Mouse (Mus musculus) neural tube, embryonic 11.5 days (tissue): Measurements from ENCODE around the gene Safb. TPM values are rescaled to one million over a fixed set of nuclear protein-coding genes. Genes with fewer than 3 reads are reported as not detected.
A peak's percentile ranks its signal among the peaks of the same experiment; 100 is the strongest.
"Not testable (repeated sequence)": the region's sequence is repeated elsewhere in the genome, so short reads cannot be mapped to it uniquely, and the experiment has no call there.

Experiments
- ATAC-seq: fragments of 200-750 bp; cut with Nextera tagmentation; 2 replicates; pipeline ENCODE4 v1.8.0; 2017; ENCODE audit warnings: moderate number of reproducible peaks, mild to moderate bottlenecking, moderate TSS enrichment, moderate library complexity; ENCODE audit not compliant: insufficient read depth, low FRiP score, low TSS enrichment
- DNase-seq: peaks from one replicate; pipeline ENCODE4 v3.0.0-alpha.2; 2015; ENCODE audit warnings: low spot score
- H3K27ac ChIP-seq: fragments of 300-500 bp; sonication (generic); 2 replicates; pipeline ENCODE4 v1.5.1; 2014; ENCODE audit warnings: low read depth, mild to moderate bottlenecking, low read length
- H3K27me3 ChIP-seq: fragments of 300-500 bp; sonication (generic); 2 replicates; pipeline ENCODE4 v1.6.1; 2014; ENCODE audit warnings: mild to moderate bottlenecking, low read length, mixed read lengths; ENCODE audit not compliant: control insufficient read depth, insufficient read depth
- H3K36me3 ChIP-seq: fragments of 300-500 bp; sonication (generic); 2 replicates; pipeline ENCODE4 v1.6.1; 2014; ENCODE audit warnings: mild to moderate bottlenecking, low read length, moderate library complexity, mixed read lengths; ENCODE audit not compliant: control insufficient read depth, insufficient read depth
- H3K4me1 ChIP-seq: fragments of 300-500 bp; sonication (generic); 2 replicates; pipeline ENCODE4 v1.6.1; 2014; ENCODE audit warnings: low read length, mixed read lengths; ENCODE audit not compliant: control insufficient read depth, insufficient read depth
- H3K4me2 ChIP-seq: fragments of 300-500 bp; sonication (generic); 2 replicates; pipeline ENCODE4 v1.6.1; 2014; ENCODE audit warnings: low read depth, mild to moderate bottlenecking, moderate library complexity
- H3K4me3 ChIP-seq: fragments of 300-500 bp; sonication (generic); 2 replicates; pipeline ENCODE4 v1.5.1; 2014; ENCODE audit warnings: low read depth, low read length
- H3K9ac ChIP-seq: fragments of 300-500 bp; sonication (generic); 2 replicates; pipeline ENCODE4 v1.6.1; 2014; ENCODE audit warnings: mild to moderate bottlenecking, low read length
- H3K9me3 ChIP-seq: fragments of 300-500 bp; sonication (generic); 2 replicates; pipeline ENCODE4 v1.6.1; 2016; ENCODE audit warnings: low read length; ENCODE audit not compliant: control insufficient read depth
- WGBS: fragments of 180-500 bp; shearing (Covaris S2); extraction: QIAGEN DNeasy Blood & Tissue Kit; methylation state at CpG from one replicate; pipeline ENCODE4 v1.1.7; 2014; 5-methylcytosine and 5-hydroxymethylcytosine counted together
- polyA plus RNA-seq: library from polyadenylated mRNA; unstranded; fragments of >200 nt; fragmentation: Nextera tagmentation; extraction: Ambion mirVana; gene quantifications from 2 replicates; pipeline ENCODE4 v1.2.1, GENCODE M21; 2014

The Safb gene
- polyA plus RNA-seq, 1 experiment from 2014 or later, result 114 TPM

GRCm38 (mm10) chr17:56611323-56611722 is 26.7 kb downstream of the Safb start:
- no peak overlapping the region for H3K9ac ChIP-seq

DNA sequence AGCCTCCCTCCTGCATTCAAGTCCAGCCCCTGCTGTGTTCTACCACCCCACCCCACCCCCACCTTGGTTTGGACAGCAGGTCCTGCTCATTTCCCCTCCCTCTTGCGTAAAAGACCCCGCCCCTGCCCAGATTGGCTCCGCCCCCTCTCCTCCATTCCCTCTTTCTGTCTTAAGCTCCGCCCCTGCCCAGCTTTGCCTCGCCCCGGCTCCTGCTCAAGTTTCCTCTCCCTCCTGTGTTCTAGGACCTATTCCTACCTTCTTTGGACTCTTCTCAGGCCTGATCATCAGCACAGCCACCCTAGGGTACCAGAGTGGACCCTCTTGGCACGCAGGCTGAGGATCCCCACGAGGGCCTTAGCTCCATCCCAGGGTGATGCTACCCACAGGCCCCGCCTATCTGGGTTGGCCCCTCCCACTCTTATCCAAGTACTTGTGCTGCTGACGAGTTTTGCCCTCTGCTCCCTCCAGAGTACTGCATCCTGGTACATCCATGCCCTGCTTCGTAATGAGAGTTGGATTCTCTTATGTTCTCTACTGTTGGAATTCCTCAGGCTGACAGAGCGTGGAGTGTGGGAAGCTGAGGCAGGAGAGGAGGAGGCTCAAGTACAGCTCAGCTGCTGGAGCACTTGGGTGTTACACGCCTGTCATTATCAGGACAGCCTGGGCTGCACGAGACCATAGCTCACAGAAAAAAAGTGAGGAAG is 27.4 kb downstream of the Safb start:
- Histone ChIP-seq H3K9ac (no peak overlapping the region), H3K4me2 (0 out of 2 replicates have a peak overlapping the region, but pooled peaks have one; percentile 20), H3K9me3 (no peaks in the 10 kb centered on the region), H3K36me3 (peaks cover 12% of the 10 kb centered on the region; the same call in 1 of the 2 replicates), H3K4me1 (peaks cover 12% of the 10 kb centered on the region), H3K27ac (no peak overlapping the region), H3K4me3 (peak overlapping the region; percentile 6; the same call in 1 of the 2 replicates), H3K27me3 (no peaks in the 10 kb centered on the region)
- ATAC-seq, result no peak
- 13% methylated on average over 14 of the region's 14 CpGs for WGBS
- DNase-seq, result peak; percentile 45

More at GRCm38 (mm10) chr17:56611323-56611722, 26.7 kb downstream of the Safb start:
- Histone ChIP-seq H3K27me3 (no peaks in the 10 kb centered on the region), H3K4me3 (no peak overlapping the region), H3K27ac (no peak overlapping the region), H3K9me3 (no peaks in the 10 kb centered on the region), H3K4me1 (peaks cover 12% of the 10 kb centered on the region), H3K4me2 (no peak overlapping the region), H3K36me3 (peaks cover 15% of the 10 kb centered on the region)
- no peak for ATAC-seq
- 69% methylated on average over 2 of the region's 2 CpGs for WGBS
- no peak for DNase-seq

- H3K36me3 ChIP-seq, result peaks cover 11% of the 10 kb centered on the region; the same call in 1 of the 2 replicates
- H3K9me3 ChIP-seq, H3K27ac ChIP-seq, DNase-seq, H3K4me2 ChIP-seq, H3K4me3 ChIP-seq, H3K27me3 ChIP-seq, ATAC-seq, H3K9ac ChIP-seq: not testable (repeated sequence)
- WGBS, result 83% methylated on average over 10 of the region's 10 CpGs
- H3K4me1 ChIP-seq, result peaks cover 12% of the 10 kb centered on the region
Measured at GRCm38 (mm10) chr17:56612565-56612939, 27.9 kb downstream of the Safb start.

DNA sequence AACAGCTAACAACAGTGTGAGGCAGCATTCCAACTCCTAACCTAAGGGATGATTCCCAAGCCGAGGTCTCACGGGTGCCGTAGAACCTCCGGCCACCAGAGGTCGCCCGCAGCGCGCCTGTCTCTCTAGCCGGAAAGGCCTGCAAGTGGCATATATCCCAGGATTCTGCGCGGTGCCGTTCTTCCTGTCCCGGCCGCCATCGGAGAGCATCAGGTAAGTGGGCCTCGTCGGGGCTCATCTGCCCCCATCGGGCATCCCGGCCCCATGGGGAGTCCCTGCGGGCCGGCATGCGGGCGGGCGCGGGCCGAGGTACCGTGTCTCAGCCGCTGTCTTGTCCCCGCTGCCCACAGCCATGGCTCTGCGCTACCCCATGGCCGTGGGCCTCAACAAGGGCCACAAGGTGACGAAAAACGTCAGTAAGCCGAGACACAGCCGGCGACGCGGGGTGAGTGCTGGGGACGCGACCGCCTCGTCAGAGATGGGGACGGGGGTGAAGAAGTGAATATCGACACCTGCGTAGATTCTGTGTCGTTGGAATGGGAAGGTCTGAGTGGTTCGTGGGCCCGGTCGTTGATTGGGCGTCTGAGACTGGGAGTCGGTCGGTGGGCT is 28.7 kb downstream of the Safb start, which contains the start of gene Rpl36:
Gene Rpl36, plus strand, starts transcription at position 181 of the 609 bp plus-strand sequence.
- ATAC-seq, result peak; percentile 36; the same call in 1 of the 2 replicates
- Histone ChIP-seq H3K9me3 (no peaks in the 10 kb centered on the region), H3K27me3 (no peaks in the 10 kb centered on the region), H3K27ac (peak within 1 kb of the TSS; percentile 88), H3K4me3 (peak within 1 kb of the TSS; percentile 80), H3K9ac (peak within 1 kb of the TSS; percentile 84), H3K4me2 (peak within 1 kb of the TSS; percentile 93), H3K4me1 (peaks cover 11% of the 10 kb centered on the region), H3K36me3 (peaks cover 14% of the 10 kb centered on the region)
- under 1% methylated on average over 52 of the region's 52 CpGs for WGBS
- peak; percentile 95 for DNase-seq

GRCm38 (mm10) chr17:56613893-56614292 is 29.3 kb downstream of the Safb start:
- peak overlapping the region; percentile 88 for H3K27ac ChIP-seq
- not testable (repeated sequence) for H3K9me3 ChIP-seq, H3K4me1 ChIP-seq, H3K27me3 ChIP-seq, ATAC-seq, DNase-seq
- WGBS, result under 1% methylated on average over 26 of the region's 26 CpGs
- peaks cover 17% of the 10 kb centered on the region for H3K36me3 ChIP-seq
- peak overlapping the region; percentile 80 for H3K4me3 ChIP-seq
- peak overlapping the region; percentile 84 for H3K9ac ChIP-seq
- peak overlapping the region; percentile 93 for H3K4me2 ChIP-seq

GRCm38 (mm10) chr17:56614391-56615135 is 29.9 kb downstream of the Safb start:
- DNase-seq (no peak), ATAC-seq (no peak)
- H3K4me3 ChIP-seq, result peak overlapping the region; percentile 80
- WGBS, result 40% methylated on average over 14 of the region's 14 CpGs
- peaks cover 7% of the 10 kb centered on the region for H3K4me1 ChIP-seq
- peaks cover 21% of the 10 kb centered on the region for H3K36me3 ChIP-seq
- peak overlapping the region; percentile 93 for H3K4me2 ChIP-seq
- H3K9me3 ChIP-seq, result no peaks in the 10 kb centered on the region
- peak overlapping the region; percentile 84 for H3K9ac ChIP-seq
- H3K27ac ChIP-seq, result no peak overlapping the region
- H3K27me3 ChIP-seq, result no peaks in the 10 kb centered on the region

- ATAC-seq, result no peak
- Histone ChIP-seq H3K4me2 (peak overlapping the region; percentile 93), H3K27me3 (no peaks in the 10 kb centered on the region), H3K9ac (no peak overlapping the region), H3K4me1 (peaks cover 7% of the 10 kb centered on the region), H3K4me3 (peak overlapping the region; percentile 80; the same call in 1 of the 2 replicates), H3K27ac (no peak overlapping the region), H3K36me3 (peaks cover 21% of the 10 kb centered on the region), H3K9me3 (no peaks in the 10 kb centered on the region)
- no peak for DNase-seq
- WGBS, result 91% methylated on average over 11 of the region's 11 CpGs
Measured at GRCm38 (mm10) chr17:56615136-56615784, 30.6 kb downstream of the Safb start.

GRCm38 (mm10) chr17:56615792-56616191 is 31.2 kb downstream of the Safb start:
- Histone ChIP-seq H3K9me3 (no peaks in the 10 kb centered on the region), H3K9ac (no peak overlapping the region), H3K27ac (no peak overlapping the region), H3K4me2 (no peak overlapping the region), H3K36me3 (peaks cover 21% of the 10 kb centered on the region), H3K4me3 (no peak overlapping the region), H3K4me1 (peaks cover 7% of the 10 kb centered on the region), H3K27me3 (no peaks in the 10 kb centered on the region)
- WGBS, result 94% methylated on average over 4 of the region's 4 CpGs
- no peak for ATAC-seq
- DNase-seq, result no peak
